Comparison of ENCODE assay signal across 9 mouse cellular contexts in the genomic region with DNA sequence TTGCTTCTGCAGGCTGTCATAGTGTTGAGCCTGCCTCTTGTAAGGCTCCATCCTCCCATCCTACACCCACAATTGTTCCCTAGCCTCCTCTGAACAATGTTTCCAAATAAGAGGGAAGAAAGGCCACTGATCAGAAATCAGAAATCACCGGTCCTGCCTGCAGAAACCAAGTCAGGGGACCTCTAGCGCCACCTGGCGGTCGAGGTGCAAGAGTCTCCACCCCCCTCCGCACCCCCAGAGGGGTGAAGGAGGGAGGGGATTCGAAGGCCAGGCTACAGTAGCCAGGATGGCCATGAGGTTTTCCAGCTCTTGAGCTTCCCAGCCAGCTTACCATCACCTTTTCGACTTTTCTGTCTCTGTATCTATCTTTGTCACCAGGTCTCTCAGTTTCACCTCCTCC. TPM values are rescaled to one million over a fixed set of nuclear protein-coding genes. Genes with fewer than 3 reads are reported as not detected.
A peak's percentile ranks its signal among the peaks of the same experiment; 100 is the strongest.
DNase-seq lines count a peak whose midpoint lies in the region; ATAC-seq and TF ChIP-seq lines count a peak whose summit lies in the region.
"Had no signal": no experiment of that assay in that cellular context is flagged by ENCODE, and none has a peak within 500 bp of the region (broad histone marks: within the 10 kb centered on the region; RNA-seq: fewer than 3 reads in every experiment).

No protein-coding gene starts in this region.

- ATAC-seq in embryonic facial prominence, embryonic 14.5 days (ENCODE audit: low read depth): no peak
- ATAC-seq in hindbrain, postnatal 0 days: peak; percentile 81; the same call in 1 of the 2 replicates

- H3K4me3 ChIP-seq in bone marrow, adult 2 months (replicated peaks; ENCODE audit: control insufficient read depth, low read depth, low read length): no peak overlapping the region
- no peak overlapping the region for H3K4me3 ChIP-seq in embryonic facial prominence, embryonic 14.5 days (ENCODE audit: low read depth, low read length)
- H3K4me3 ChIP-seq in hindbrain, postnatal 0 days (ENCODE audit: low read length): no peak overlapping the region
- H3K4me3 ChIP-seq in lung, adult 2 months (replicated peaks; ENCODE audit: extremely low read depth, low read depth, low read length): no peak overlapping the region
- H3K4me3 ChIP-seq: heart, embryonic 13.5 days had no signal

- peak; percentile 88 for TF ChIP-seq CTCF in bone marrow, adult 2 months (IDR thresholded peaks at IDR 0.05; ENCODE audit: control insufficient read depth, insufficient read depth, low read length)
- peak; percentile 96 for TF ChIP-seq CTCF in hindbrain, postnatal 0 days (IDR thresholded peaks at IDR 0.05; ENCODE audit: low read depth)
- TF ChIP-seq CTCF in lung, adult 2 months (IDR thresholded peaks at IDR 0.05; ENCODE audit: insufficient read depth, low read length): peak; percentile 79

- TF ChIP-seq POLR2A in bone marrow, adult 2 months (IDR thresholded peaks at IDR 0.05; ENCODE audit: borderline replicate concordance, control insufficient read depth, low read depth, low read length): no peak
- TF ChIP-seq POLR2A in lung, adult 2 months (IDR thresholded peaks at IDR 0.05; ENCODE audit: borderline replicate concordance, extremely low read depth, low read depth, low read length): no peak

- no peaks in the 10 kb centered on the region for H3K36me3 ChIP-seq in embryonic facial prominence, embryonic 14.5 days (ENCODE audit: control insufficient read depth, insufficient read depth, low read length)
- H3K36me3 ChIP-seq in hindbrain, postnatal 0 days (ENCODE audit: insufficient read depth, low read length): no peaks in the 10 kb centered on the region
- H3K36me3 ChIP-seq: heart, embryonic 13.5 days had no signal

- H3K9me3 ChIP-seq in embryonic facial prominence, embryonic 14.5 days (ENCODE audit: control insufficient read depth, low read length): no peaks in the 10 kb centered on the region
- H3K9me3 ChIP-seq in hindbrain, postnatal 0 days (ENCODE audit: low read length): no peaks in the 10 kb centered on the region
- H3K9me3 ChIP-seq: heart, embryonic 13.5 days had no signal

- DNase-seq in urinary bladder, adult 18-20 months (ENCODE audit: low spot score in 2 of 2): peak; percentile 33 to 43
- no peak for DNase-seq in urinary bladder, postnatal 10 days (ENCODE audit: low spot score)
- DNase-seq in embryonic facial prominence, embryonic 14.5 days (ENCODE audit: low spot score): peak; percentile 60
- peak; percentile 90 for DNase-seq in hindbrain, postnatal 0 days (ENCODE audit: low spot score)
- DNase-seq in lung, adult 2 months: peak; percentile 74
- peak; percentile 62 for DNase-seq in retina, postnatal 7 days (ENCODE audit: low read depth, low spot score)
- DNase-seq in urinary bladder, adult 2 months (ENCODE audit: low spot score): peak; percentile 62

- H3K4me2 ChIP-seq in embryonic facial prominence, embryonic 14.5 days (ENCODE audit: low read depth, low read length): no peak overlapping the region
- H3K4me2 ChIP-seq in hindbrain, postnatal 0 days (ENCODE audit: low read depth, low read length): no peak overlapping the region
- H3K4me2 ChIP-seq: heart, embryonic 13.5 days had no signal

- H3K27me3 ChIP-seq in embryonic facial prominence, embryonic 14.5 days (replicated peaks; ENCODE audit: control insufficient read depth, insufficient read depth, low read length): no peaks in the 10 kb centered on the region
- no peaks in the 10 kb centered on the region for H3K27me3 ChIP-seq in hindbrain, postnatal 0 days (ENCODE audit: insufficient read depth, low read length)

- no peak overlapping the region for H3K27ac ChIP-seq in bone marrow, adult 2 months (ENCODE audit: control insufficient read depth, insufficient read depth, low read depth, low read length, poor library complexity)
- H3K27ac ChIP-seq in embryonic facial prominence, embryonic 14.5 days (replicated peaks; ENCODE audit: low read depth, low read length): no peak overlapping the region
- H3K27ac ChIP-seq in hindbrain, postnatal 0 days: no peak overlapping the region
- H3K27ac ChIP-seq: heart, embryonic 13.5 days had no signal

- 8% methylated on average over 7 of the region's 7 CpGs for WGBS in bone marrow, adult 2 months
- 8% methylated on average over 6 of the region's 7 CpGs for WGBS in embryonic facial prominence, embryonic 14.5 days
- 7% methylated on average over 6 of the region's 7 CpGs for WGBS in hindbrain, postnatal 0 days
- WGBS in lung, adult 2 months: 9% methylated on average over 7 of the region's 7 CpGs

- H3K4me1 ChIP-seq in bone marrow, adult 2 months (ENCODE audit: control insufficient read depth, insufficient read depth, low read length): no peaks in the 10 kb centered on the region
- H3K4me1 ChIP-seq in embryonic facial prominence, embryonic 14.5 days (ENCODE audit: control insufficient read depth, insufficient read depth, low read length): no peaks in the 10 kb centered on the region
- H3K4me1 ChIP-seq in hindbrain, postnatal 0 days (ENCODE audit: insufficient read depth, low read length): no peaks in the 10 kb centered on the region
- no peaks in the 10 kb centered on the region for H3K4me1 ChIP-seq in lung, adult 2 months (ENCODE audit: control insufficient read depth, insufficient read depth, low read length)
- H3K4me1 ChIP-seq: heart, embryonic 13.5 days had no signal

- no peak overlapping the region for H3K9ac ChIP-seq in embryonic facial prominence, embryonic 14.5 days (ENCODE audit: low read depth, low read length)
- no peak overlapping the region for H3K9ac ChIP-seq in hindbrain, postnatal 0 days (replicated peaks; ENCODE audit: low read length)
- H3K9ac ChIP-seq: heart, embryonic 13.5 days had no signal

RNA-seq across cellular contexts. Expression of gene Tollip, which starts 6.6 kb away (rescaled TPM):
- polyA plus RNA-seq in bone marrow, adult 2 months (2011; ENCODE audit: insufficient read depth, insufficient read length, low replicate concordance, missing spikeins): 19.7 and 30.1 TPM in 2 replicates
- polyA plus RNA-seq in embryonic facial prominence, embryonic 14.5 days (2014; fragmentation: Nextera tagmentation; extraction: Ambion mirVana): 48.9 and 50.1 TPM in 2 replicates
- total RNA-seq in hindbrain, postnatal 0 days (2014; rRNA removed): 120 and 121 TPM in 2 replicates
- polyA plus RNA-seq in hindbrain, postnatal 0 days (2015; fragmentation: Nextera tagmentation; extraction: Ambion mirVana): 68.5 and 72.6 TPM in 2 replicates
- 82.2 and 99.6 TPM in 2 replicates for polyA plus RNA-seq in lung, adult 2 months (2012; rRNA removed)
- 47.1 and 47.7 TPM in 2 replicates for polyA plus RNA-seq in urinary bladder, adult 2 months (2012; rRNA removed)

RNA-seq across cellular contexts. Expression of gene Brsk2, which starts 24.6 kb away (rescaled TPM):
- not detected in 2 replicates for polyA plus RNA-seq in bone marrow, adult 2 months (2011; ENCODE audit: insufficient read depth, insufficient read length, low replicate concordance, missing spikeins)
- polyA plus RNA-seq in embryonic facial prominence, embryonic 14.5 days (2014; fragmentation: Nextera tagmentation; extraction: Ambion mirVana): 1.3 TPM in 2 replicates
- total RNA-seq in hindbrain, postnatal 0 days (2014; rRNA removed): 136 and 143 TPM in 2 replicates
- 17.9 and 18.0 TPM in 2 replicates for polyA plus RNA-seq in hindbrain, postnatal 0 days (2015; fragmentation: Nextera tagmentation; extraction: Ambion mirVana)
- polyA plus RNA-seq in lung, adult 2 months (2012; rRNA removed): 0.31 and 0.41 TPM in 2 replicates
- polyA plus RNA-seq in urinary bladder, adult 2 months (2012; rRNA removed): 0.27 and 0.34 TPM in 2 replicates
